Mouse (Mus musculus): ENCODE results near the gene Tecpr2.

DNA sequence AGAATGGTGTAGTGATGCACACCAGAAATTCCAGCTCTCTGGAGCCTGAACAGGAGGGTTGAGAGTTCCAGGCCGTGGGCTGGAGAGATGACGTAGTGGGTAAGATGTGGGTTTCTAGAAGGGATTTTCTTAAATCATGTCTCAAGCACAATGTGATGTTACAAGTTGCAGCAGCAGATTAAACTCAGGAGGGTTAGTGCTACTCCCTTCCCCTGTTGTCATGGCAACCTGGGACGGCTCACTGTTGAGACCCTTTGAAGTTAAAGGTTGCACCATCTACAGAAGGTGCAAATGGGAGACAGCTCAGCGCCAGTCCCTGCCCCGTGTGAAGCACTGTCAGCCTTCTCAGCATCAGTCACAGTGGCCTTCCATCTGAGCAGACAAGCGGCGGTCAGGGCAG lies 27.8 kb upstream of the Tecpr2 start:
- TF ChIP-seq GATA1 (IDR thresholded peaks at IDR 0.05; ENCODE audit: borderline replicate concordance, low read length) (no peak), FLI1 (IDR thresholded peaks at IDR 0.05; ENCODE audit: low read length) (no peak)

Data from megakaryocyte, embryonic 14.5 days (primary cell).